Mouse (Mus musculus): Measurements from ENCODE around the gene Fgfr2. TPM values are rescaled to one million over a fixed set of nuclear protein-coding genes. Genes with fewer than 3 reads are reported as not detected.

Gene Fgfr2
- total RNA-seq, 1 experiment, result 37.5 TPM

DNA sequence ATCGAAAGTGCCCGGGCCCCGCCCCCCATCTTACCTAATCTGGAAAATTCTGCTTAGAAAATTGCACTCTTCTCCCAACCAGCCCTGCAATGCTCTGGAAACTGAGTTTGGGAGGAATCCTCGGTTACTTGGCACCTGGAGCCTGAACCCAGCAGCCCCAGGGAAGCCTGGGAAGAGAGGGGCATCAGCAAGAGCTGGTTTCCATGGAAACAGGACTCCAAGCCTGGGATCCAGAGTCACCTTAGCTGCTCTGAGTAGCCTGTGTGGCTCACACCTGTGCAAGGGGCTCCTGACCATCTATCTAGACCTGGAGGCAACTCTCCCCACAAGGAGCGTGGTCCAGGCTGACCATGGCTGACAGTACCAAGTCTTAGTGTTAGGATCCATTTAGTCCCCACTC, 912.5 kb downstream of the Fgfr2 start:
- H3K36me3 ChIP-seq (ENCODE audit: control insufficient read depth, insufficient read depth, low read length, poor library complexity, severe bottlenecking), result no peaks in the 10 kb centered on the region
- H3K27ac ChIP-seq (ENCODE audit: insufficient read depth, low read depth, low read length, poor library complexity, severe bottlenecking), result no peak overlapping the region
- TF ChIP-seq ZNF384 (IDR thresholded peaks at IDR 0.05; ENCODE audit: low read depth, low read length), result no peak
- TF ChIP-seq ZC3H11A (IDR thresholded peaks at IDR 0.05; ENCODE audit: borderline replicate concordance, low read depth, low read length), result no peak
- no peak for TF ChIP-seq HCFC1 (IDR thresholded peaks at IDR 0.05; ENCODE audit: borderline replicate concordance, insufficient read depth, low read length)
- no peak for TF ChIP-seq CHD2 (IDR thresholded peaks at IDR 0.05; ENCODE audit: low read depth, low read length)
- no peak for TF ChIP-seq MAFK (IDR thresholded peaks at IDR 0.05; ENCODE audit: insufficient read depth, low read depth, low read length)
- H3K4me3 ChIP-seq (ENCODE audit: insufficient read depth in 1 of 2, low read depth in 1 of 2, low read length in 2 of 2, poor library complexity in 1 of 2, severe bottlenecking in 1 of 2), result no peak overlapping the region
- no peaks in the 10 kb centered on the region for H3K9me3 ChIP-seq (ENCODE audit: control insufficient read depth, insufficient read depth, low read depth, low read length)
- H3K9ac ChIP-seq (ENCODE audit: insufficient read depth, low read depth, low read length, poor library complexity, severe bottlenecking), result no peak overlapping the region
- no peak for DNase-seq (ENCODE audit: low read depth, low spot score)
- no peaks in the 10 kb centered on the region for H3K4me1 ChIP-seq (ENCODE audit: control insufficient read depth in 2 of 2, insufficient read depth in 2 of 2, low read length in 2 of 2, poor library complexity in 1 of 2)
- in situ Hi-C loops (cut with MboI; ENCODE audit: low sequenced_read_pairs in 2 of 2, unreplicated experiment in 2 of 2), result loop anchor here (5.0 to 10.0 kb wide), 2 partner anchors 308 to 316 kb away; no protein-coding TSS in a partner anchor

- Histone ChIP-seq H3K27ac (ENCODE audit: insufficient read depth, low read depth, low read length, poor library complexity, severe bottlenecking) (no peak overlapping the region), H3K4me1 (ENCODE audit: control insufficient read depth in 2 of 2, insufficient read depth in 2 of 2, low read length in 2 of 2, poor library complexity in 1 of 2) (no peaks in the 10 kb centered on the region), H3K36me3 (ENCODE audit: control insufficient read depth, insufficient read depth, low read length, poor library complexity, severe bottlenecking) (no peaks in the 10 kb centered on the region), H3K9ac (ENCODE audit: insufficient read depth, low read depth, low read length, poor library complexity, severe bottlenecking) (no peak overlapping the region), H3K4me3 (ENCODE audit: insufficient read depth in 1 of 2, low read depth in 1 of 2, low read length in 2 of 2, poor library complexity in 1 of 2, severe bottlenecking in 1 of 2) (no peak overlapping the region), H3K9me3 (ENCODE audit: control insufficient read depth, insufficient read depth, low read depth, low read length) (no peaks in the 10 kb centered on the region)
- TF ChIP-seq HCFC1 (IDR thresholded peaks at IDR 0.05; ENCODE audit: borderline replicate concordance, insufficient read depth, low read length) (no peak), MAFK (IDR thresholded peaks at IDR 0.05; ENCODE audit: insufficient read depth, low read depth, low read length) (no peak), ZNF384 (IDR thresholded peaks at IDR 0.05; ENCODE audit: low read depth, low read length) (no peak), ZC3H11A (IDR thresholded peaks at IDR 0.05; ENCODE audit: borderline replicate concordance, low read depth, low read length) (no peak), CHD2 (IDR thresholded peaks at IDR 0.05; ENCODE audit: low read depth, low read length) (no peak)
- in situ Hi-C loops (cut with MboI; ENCODE audit: low sequenced_read_pairs in 2 of 2, unreplicated experiment in 2 of 2), result no loop called here
- no peak for DNase-seq (ENCODE audit: low read depth, low spot score)
Measured at GRCm38 (mm10) chr7:132208946-132209651, 914.1 kb downstream of the Fgfr2 start.

- H3K4me3 ChIP-seq (ENCODE audit: insufficient read depth in 1 of 2, low read depth in 1 of 2, low read length in 2 of 2, poor library complexity in 1 of 2, severe bottlenecking in 1 of 2), result no peak overlapping the region
- no peak for DNase-seq (ENCODE audit: low read depth, low spot score)
- H3K4me1 ChIP-seq (ENCODE audit: control insufficient read depth in 2 of 2, insufficient read depth in 2 of 2, low read length in 2 of 2, poor library complexity in 1 of 2), result no peaks in the 10 kb centered on the region
- H3K36me3 ChIP-seq (ENCODE audit: control insufficient read depth, insufficient read depth, low read length, poor library complexity, severe bottlenecking), result no peaks in the 10 kb centered on the region
- in situ Hi-C loops (cut with MboI; ENCODE audit: low sequenced_read_pairs in 2 of 2, unreplicated experiment in 2 of 2), result no loop called here
- H3K27ac ChIP-seq (ENCODE audit: insufficient read depth, low read depth, low read length, poor library complexity, severe bottlenecking), result no peak overlapping the region
- no peaks in the 10 kb centered on the region for H3K9me3 ChIP-seq (ENCODE audit: control insufficient read depth, insufficient read depth, low read depth, low read length)
- TF ChIP-seq ZC3H11A (IDR thresholded peaks at IDR 0.05; ENCODE audit: borderline replicate concordance, low read depth, low read length) (no peak), HCFC1 (IDR thresholded peaks at IDR 0.05; ENCODE audit: borderline replicate concordance, insufficient read depth, low read length) (no peak), MAFK (IDR thresholded peaks at IDR 0.05; ENCODE audit: insufficient read depth, low read depth, low read length) (no peak), CHD2 (IDR thresholded peaks at IDR 0.05; ENCODE audit: low read depth, low read length) (no peak)
- no peak overlapping the region for H3K9ac ChIP-seq (ENCODE audit: insufficient read depth, low read depth, low read length, poor library complexity, severe bottlenecking)
Measured at GRCm38 (mm10) chr7:132204073-132204612, 919.0 kb downstream of the Fgfr2 start.

- Histone ChIP-seq H3K9me3 (ENCODE audit: control insufficient read depth, insufficient read depth, low read depth, low read length) (no peaks in the 10 kb centered on the region), H3K4me3 (ENCODE audit: insufficient read depth in 1 of 2, low read depth in 1 of 2, low read length in 2 of 2, poor library complexity in 1 of 2, severe bottlenecking in 1 of 2) (no peak overlapping the region), H3K36me3 (ENCODE audit: control insufficient read depth, insufficient read depth, low read length, poor library complexity, severe bottlenecking) (no peaks in the 10 kb centered on the region), H3K9ac (ENCODE audit: insufficient read depth, low read depth, low read length, poor library complexity, severe bottlenecking) (no peak overlapping the region), H3K4me1 (ENCODE audit: control insufficient read depth in 2 of 2, insufficient read depth in 2 of 2, low read length in 2 of 2, poor library complexity in 1 of 2) (no peaks in the 10 kb centered on the region), H3K27ac (ENCODE audit: insufficient read depth, low read depth, low read length, poor library complexity, severe bottlenecking) (no peak overlapping the region)
- TF ChIP-seq CHD2 (IDR thresholded peaks at IDR 0.05; ENCODE audit: low read depth, low read length) (no peak), HCFC1 (IDR thresholded peaks at IDR 0.05; ENCODE audit: borderline replicate concordance, insufficient read depth, low read length) (no peak), ZC3H11A (IDR thresholded peaks at IDR 0.05; ENCODE audit: borderline replicate concordance, low read depth, low read length) (no peak), MAFK (IDR thresholded peaks at IDR 0.05; ENCODE audit: insufficient read depth, low read depth, low read length) (no peak), ZNF384 (IDR thresholded peaks at IDR 0.05; ENCODE audit: low read depth, low read length) (no peak)
- in situ Hi-C loops (cut with MboI; ENCODE audit: low sequenced_read_pairs in 2 of 2, unreplicated experiment in 2 of 2), result no loop called here
- DNase-seq (ENCODE audit: low read depth, low spot score), result no peak
Measured at GRCm38 (mm10) chr7:132199686-132200085, 923.5 kb downstream of the Fgfr2 start.
